Mouse (Mus musculus) G1E (cell line): ENCODE data around the gene Olfr1305.

Experiments used
- CTCF ChIP-seq: IDR thresholded peaks from 2 replicates; pipeline ENCODE4 v1.5.1; 2012; ENCODE audit warnings: low read depth, low read length, inconsistent platforms, mixed read lengths
- POLR2AphosphoS5 ChIP-seq: IDR thresholded peaks from 2 replicates; pipeline ENCODE4 v1.6.1; 2012; ENCODE audit warnings: low read depth, low read length, inconsistent platforms; ENCODE audit not compliant: insufficient replicate concordance
- TAL1 ChIP-seq: conservative IDR thresholded peaks from 2 replicates; pipeline ENCODE4 v1.6.1; 2012; ENCODE audit warnings: low read depth, low read length, inconsistent platforms, mixed read lengths

- TF ChIP-seq CTCF (no peak), POLR2AphosphoS5 (no peak), TAL1 (no peak)
Observed at GRCm38 (mm10) chr2:111877049-111877448, at the start of gene Olfr1305.
